Mouse (Mus musculus) large intestine, adult 2 months (tissue): ENCODE results near the gene Ddit4l. TPM values are rescaled to one million over a fixed set of nuclear protein-coding genes. Genes with fewer than 3 reads are reported as not detected.
"Not testable (repeated sequence)": the region's sequence is repeated elsewhere in the genome, so short reads cannot be mapped to it uniquely, and the experiment has no call there.

Experiments
- DNase-seq: peaks from one replicate; pipeline ENCODE4 v3.0.0-alpha.2; 2012; ENCODE audit warnings: low read depth, low spot score
- WGBS: fragments of 180-500 bp; shearing (Covaris S2); methylation state at CpG from one replicate; pipeline ENCODE4 v1.1.7; 2018; 5-methylcytosine and 5-hydroxymethylcytosine counted together
- polyA plus RNA-seq: library from polyadenylated mRNA; depleted of rRNA; stranded (reverse); fragments of >200 nt; gene quantifications from 2 replicates; pipeline ENCODE4 v1.2.3, GENCODE M21; 2012; rRNA removed

Gene Ddit4l
- 0.41 and 0.50 TPM in 2 replicates for polyA plus RNA-seq

- 92% methylated on average over 3 of the region's 3 CpGs for WGBS
- not testable (repeated sequence) for DNase-seq
Measured at GRCm38 (mm10) chr3:137621312-137621711, at the start of gene Ddit4l. Gene Ddit4l, plus strand, starts transcription at chr3:137621612.

- no peak for DNase-seq
- 84% methylated on average over 4 of the region's 4 CpGs for WGBS
Measured at GRCm38 (mm10) chr3:137576146-137576545, 45.3 kb upstream of the Ddit4l start.

GRCm38 (mm10) chr3:137586376-137586969 is 34.9 kb upstream of the Ddit4l start:
- 75% methylated on average over 5 of the region's 5 CpGs for WGBS
- DNase-seq: no peak

GRCm38 (mm10) chr3:137589811-137590210 is 31.6 kb upstream of the Ddit4l start:
- 68% methylated on average over 4 of the region's 4 CpGs for WGBS

GRCm38 (mm10) chr3:137594332-137594905 is 27.0 kb upstream of the Ddit4l start:
- WGBS: 61% methylated on average over 4 of the region's 4 CpGs

More at GRCm38 (mm10) chr3:137589811-137590210, 31.6 kb upstream of the Ddit4l start:
- DNase-seq: no peak

GRCm38 (mm10) chr3:137608918-137609435 is 12.4 kb upstream of the Ddit4l start:
- 67% methylated on average over 1 of the region's 1 CpGs for WGBS
- DNase-seq: no peak

More at GRCm38 (mm10) chr3:137594332-137594905, 27.0 kb upstream of the Ddit4l start:
- no peak for DNase-seq

GRCm38 (mm10) chr3:137610457-137611109 is 10.8 kb upstream of the Ddit4l start:
- DNase-seq: no peak
- 32% methylated on average over 6 of the region's 6 CpGs for WGBS

- 35% methylated on average over 4 of the region's 4 CpGs for WGBS
- no peak for DNase-seq
Measured at GRCm38 (mm10) chr3:137611110-137611857, 10.1 kb upstream of the Ddit4l start.

GRCm38 (mm10) chr3:137611981-137612380 is 9.4 kb upstream of the Ddit4l start:
- no peak for DNase-seq
- 47% methylated on average over 2 of the region's 2 CpGs for WGBS

- DNase-seq: no peak
- WGBS: 83% methylated on average over 5 of the region's 5 CpGs
Measured at GRCm38 (mm10) chr3:137620540-137620939, 872 bp upstream of the Ddit4l start.

- whole genome bisulfite sequencing: 61% methylated on average over 6 of the region's 6 CpGs
- no peak for DNase-seq
Measured at GRCm38 (mm10) chr3:137622091-137622490, 679 bp downstream of the Ddit4l start.

- 52% methylated on average over 14 of the region's 14 CpGs for WGBS
Measured at GRCm38 (mm10) chr3:137622895-137623580, 1.6 kb downstream of the Ddit4l start.

GRCm38 (mm10) chr3:137623581-137624362 is 2.4 kb downstream of the Ddit4l start:
- 2% methylated on average over 47 of the region's 47 CpGs for WGBS
- no peak for DNase-seq

More at GRCm38 (mm10) chr3:137622895-137623580, 1.6 kb downstream of the Ddit4l start:
- DNase-seq: no peak

GRCm38 (mm10) chr3:137625054-137625453 is 3.6 kb downstream of the Ddit4l start:
- no peak for DNase-seq
- 80% methylated on average over 5 of the region's 5 CpGs for WGBS

- no peak for DNase-seq
- WGBS: 70% methylated on average over 10 of the region's 10 CpGs
Measured at GRCm38 (mm10) chr3:137633726-137634125, 12.3 kb downstream of the Ddit4l start.

GRCm38 (mm10) chr3:137636571-137636970 is 15.2 kb downstream of the Ddit4l start:
- WGBS: 86% methylated on average over 4 of the region's 4 CpGs

GRCm38 (mm10) chr3:137641238-137641637 is 19.8 kb downstream of the Ddit4l start:
- no peak for DNase-seq
- WGBS: 88% methylated on average over 5 of the region's 5 CpGs

More at GRCm38 (mm10) chr3:137636571-137636970, 15.2 kb downstream of the Ddit4l start:
- DNase-seq: no peak

GRCm38 (mm10) chr3:137642137-137642536 is 20.7 kb downstream of the Ddit4l start:
- DNase-seq: no peak
- WGBS: 67% methylated on average over 8 of the region's 8 CpGs

- no peak for DNase-seq
- 80% methylated on average over 3 of the region's 3 CpGs for WGBS
Measured at GRCm38 (mm10) chr3:137642568-137642967, 21.2 kb downstream of the Ddit4l start.
